Mouse (Mus musculus) fibroblast of lung, adult 2 months (primary cell): Measurements from ENCODE around the gene Abcc4.

ENCODE experiments used
- DNase-seq: peaks from one replicate; pipeline ENCODE4 v3.0.0-alpha.2; 2011; ENCODE audit warnings: low read depth

Gene Abcc4

GRCm38 (mm10) chr14:118496767-118497166, 209.3 kb downstream of the Abcc4 start:
- no peak for DNase-seq

GRCm38 (mm10) chr14:118495458-118495857, 210.6 kb downstream of the Abcc4 start:
- no peak for DNase-seq

GRCm38 (mm10) chr14:118491708-118492107, 214.3 kb downstream of the Abcc4 start:
- no peak for DNase-seq

- no peak for DNase-seq
Measured at GRCm38 (mm10) chr14:118491300-118491699, 214.7 kb downstream of the Abcc4 start.

- no peak for DNase-seq
Measured at GRCm38 (mm10) chr14:118490525-118490924, 215.5 kb downstream of the Abcc4 start.

- DNase-seq = no peak
Measured at GRCm38 (mm10) chr14:118486349-118486748, 219.7 kb downstream of the Abcc4 start.

- no peak for DNase-seq
Measured at GRCm38 (mm10) chr14:118485646-118486045, 220.4 kb downstream of the Abcc4 start.

- no peak for DNase-seq
Measured at GRCm38 (mm10) chr14:118482320-118482719, 223.7 kb downstream of the Abcc4 start.

- no peak for DNase-seq
Measured at GRCm38 (mm10) chr14:118481779-118482178, 224.2 kb downstream of the Abcc4 start.

GRCm38 (mm10) chr14:118476329-118476728, 229.7 kb downstream of the Abcc4 start:
- no peak for DNase-seq

- DNase-seq = no peak
Measured at GRCm38 (mm10) chr14:118475100-118475454, 230.9 kb downstream of the Abcc4 start.

GRCm38 (mm10) chr14:118474226-118475099, 231.6 kb downstream of the Abcc4 start:
- peak; percentile 21 for DNase-seq

GRCm38 (mm10) chr14:118473831-118474193, 232.2 kb downstream of the Abcc4 start:
- no peak for DNase-seq

GRCm38 (mm10) chr14:118473188-118473830, 232.7 kb downstream of the Abcc4 start:
- DNase-seq = no peak

GRCm38 (mm10) chr14:118465331-118465730, 240.7 kb downstream of the Abcc4 start:
- DNase-seq = no peak

GRCm38 (mm10) chr14:118464401-118464800, 241.6 kb downstream of the Abcc4 start:
- no peak for DNase-seq

- no peak for DNase-seq
Measured at GRCm38 (mm10) chr14:118452572-118452971, 253.4 kb downstream of the Abcc4 start.

GRCm38 (mm10) chr14:118440155-118440554, 265.9 kb downstream of the Abcc4 start:
- no peak for DNase-seq

GRCm38 (mm10) chr14:118437156-118437931, 268.7 kb downstream of the Abcc4 start:
- no peak for DNase-seq

GRCm38 (mm10) chr14:118436791-118437155, 269.2 kb downstream of the Abcc4 start:
- no peak for DNase-seq

- DNase-seq = no peak
Measured at GRCm38 (mm10) chr14:118435676-118436330, 270.2 kb downstream of the Abcc4 start.

- no peak for DNase-seq
Measured at GRCm38 (mm10) chr14:118434842-118435241, 271.2 kb downstream of the Abcc4 start.
